Mouse (Mus musculus) cerebellum, postnatal 14 days (tissue): ENCODE measurements around the gene Gm20671.
"Not testable (repeated sequence)": the region's sequence is repeated elsewhere in the genome, so short reads cannot be mapped to it uniquely, and the experiment has no call there.

Experiments used
- DNase-seq, 2 experiments: peaks; one replicate each; pipeline ENCODE4 v3.0.0; 2021; ENCODE audit warnings: mixed read lengths in 2 of 2

The Gm20671 gene

DNA sequence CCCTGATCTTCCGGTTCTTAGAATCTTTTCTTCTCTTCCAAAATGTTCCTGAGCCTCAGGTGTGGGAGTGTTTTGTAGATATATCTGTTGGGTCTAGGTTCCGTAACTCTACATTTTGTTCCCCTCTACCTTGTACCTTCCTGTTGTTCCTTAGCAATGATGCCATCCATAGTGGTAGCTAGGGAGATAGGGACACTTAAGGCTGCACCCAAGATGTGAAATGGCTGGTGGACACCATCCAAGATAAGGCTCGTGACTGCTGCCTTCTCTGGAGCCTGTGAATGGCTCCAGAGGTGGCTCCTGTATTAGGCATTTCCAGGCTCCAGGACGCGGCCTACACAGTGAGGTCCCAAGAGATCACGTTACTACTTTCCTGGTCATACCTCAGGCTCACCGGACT is 98.6 kb downstream of the Gm20671 start:
- DNase-seq, result no peak

- DNase-seq, result not testable (repeated sequence)
Measured at GRCm38 (mm10) chr5:32725397-32725796, 101.5 kb downstream of the Gm20671 start.

DNA sequence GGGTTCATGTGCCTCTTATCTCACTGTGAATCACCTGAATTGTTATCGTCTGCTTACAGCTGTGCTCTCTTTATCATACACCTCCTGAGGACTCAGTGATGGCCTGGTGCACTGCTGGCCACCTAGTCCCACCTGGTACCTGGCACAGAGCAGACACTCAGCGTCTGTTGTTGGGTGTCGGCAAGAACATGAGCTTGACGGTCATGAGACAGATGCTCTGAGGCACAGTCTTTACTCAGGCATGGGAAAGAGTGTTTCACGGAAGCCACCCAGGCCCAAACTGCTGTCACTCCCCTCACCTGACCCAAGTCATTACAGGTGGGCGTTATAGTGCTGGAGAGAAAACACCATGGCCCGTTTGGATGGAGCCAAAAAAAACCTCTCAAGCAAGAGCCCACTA is 102.9 kb downstream of the Gm20671 start:
- DNase-seq, result no peak

DNA sequence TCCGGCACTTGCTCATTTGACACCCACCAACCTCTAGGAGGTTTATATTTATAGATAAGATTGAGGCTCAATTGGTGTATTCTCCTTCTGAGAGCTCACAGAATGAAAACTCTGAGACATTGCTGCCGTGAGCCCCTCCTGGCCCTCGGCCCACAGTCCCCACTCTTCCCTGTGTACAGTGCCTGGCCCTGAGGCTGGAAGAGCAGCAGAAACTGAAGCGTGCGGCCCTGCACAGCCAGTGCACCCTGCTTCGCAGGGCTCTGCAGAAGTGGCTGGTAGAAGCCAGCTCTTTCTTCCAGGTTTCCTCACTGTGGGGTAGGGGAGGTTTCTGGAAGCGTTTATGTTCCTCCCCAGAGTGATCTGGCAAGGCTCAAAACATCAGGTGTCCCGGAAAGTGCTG is 104.2 kb downstream of the Gm20671 start:
- not testable (repeated sequence) for DNase-seq

DNA sequence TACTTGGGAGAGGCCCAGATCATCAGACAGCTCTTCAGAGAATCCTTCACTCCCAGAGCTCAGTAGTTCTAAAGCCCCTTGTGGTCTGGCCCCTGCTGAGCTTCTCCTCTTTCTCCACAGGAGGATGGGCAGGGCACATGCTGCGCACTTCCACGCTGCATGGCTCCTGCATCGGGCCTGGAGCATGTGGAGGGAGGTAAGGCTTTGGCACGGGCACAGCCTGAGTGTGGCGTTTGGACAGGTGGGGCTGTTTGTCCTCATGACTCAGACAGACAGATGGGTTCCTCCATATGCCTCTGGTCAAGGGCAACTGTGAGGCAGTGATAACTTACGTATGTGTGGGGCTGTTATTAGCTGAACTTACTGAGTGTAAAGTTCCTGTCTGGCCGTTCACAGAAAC is 104.6 kb downstream of the Gm20671 start:
- no peak for DNase-seq

DNA sequence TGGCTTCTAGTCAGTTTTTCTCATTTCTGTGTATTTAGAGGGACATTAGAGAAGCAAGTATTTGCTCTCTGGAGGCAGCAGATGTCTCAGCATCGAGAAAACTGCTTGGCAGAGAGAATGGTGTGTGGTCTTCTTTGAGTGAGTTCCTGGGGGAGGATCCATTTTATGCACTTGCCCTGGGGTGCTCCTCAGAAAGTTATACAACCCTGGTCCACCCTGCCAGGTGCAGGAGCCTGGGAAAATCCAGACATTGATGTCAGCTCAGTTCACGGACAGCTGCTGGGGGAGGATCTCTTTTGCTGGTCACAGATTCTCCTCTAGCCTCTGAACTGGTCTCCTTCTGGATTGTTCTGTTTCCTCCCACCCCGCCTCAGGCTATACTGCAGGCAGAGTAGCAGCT is 105.6 kb downstream of the Gm20671 start:
- no peak for DNase-seq

DNA sequence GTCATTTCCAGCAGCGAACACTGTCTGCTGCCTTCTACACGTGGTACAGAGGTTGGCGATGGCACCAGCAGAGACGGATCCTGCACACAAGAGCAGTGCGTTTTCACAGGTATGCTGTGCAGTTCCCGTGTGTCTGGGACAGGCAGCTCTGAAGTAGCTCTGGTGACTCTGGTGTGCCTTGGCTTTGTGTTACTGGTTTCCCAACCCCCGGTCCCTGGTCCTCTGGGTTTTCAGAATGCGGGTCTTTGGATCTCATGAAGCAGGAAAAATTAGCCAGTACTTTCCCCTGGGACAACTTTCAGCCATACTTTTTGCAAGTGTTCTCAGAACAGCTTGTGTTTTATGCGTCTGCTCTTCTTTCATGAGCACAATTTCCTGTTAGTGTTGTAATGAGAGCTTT is 106.5 kb downstream of the Gm20671 start:
- DNase-seq, result no peak

DNA sequence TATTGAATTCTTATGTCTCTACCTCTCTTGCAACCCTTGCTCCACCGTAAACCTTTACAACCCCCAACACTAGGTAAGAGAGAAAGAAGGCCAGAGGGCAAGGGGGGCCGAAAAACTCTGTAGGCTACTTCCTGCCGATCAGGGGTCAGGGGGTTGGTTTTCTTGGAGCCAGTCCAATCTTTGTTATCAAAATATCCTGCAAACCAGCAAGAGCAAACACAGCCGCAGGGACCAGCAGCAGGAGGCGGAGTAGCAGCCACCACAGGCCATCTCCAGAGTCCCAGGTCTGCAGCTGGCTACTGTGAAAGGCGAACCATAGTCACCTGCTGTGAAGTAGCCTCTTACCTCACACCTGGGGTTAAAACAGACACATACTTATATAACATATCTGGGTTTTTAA is 108.0 kb downstream of the Gm20671 start:
- no peak for DNase-seq

- no peak for DNase-seq
Measured at GRCm38 (mm10) chr5:32717726-32718125, 109.2 kb downstream of the Gm20671 start.

DNA sequence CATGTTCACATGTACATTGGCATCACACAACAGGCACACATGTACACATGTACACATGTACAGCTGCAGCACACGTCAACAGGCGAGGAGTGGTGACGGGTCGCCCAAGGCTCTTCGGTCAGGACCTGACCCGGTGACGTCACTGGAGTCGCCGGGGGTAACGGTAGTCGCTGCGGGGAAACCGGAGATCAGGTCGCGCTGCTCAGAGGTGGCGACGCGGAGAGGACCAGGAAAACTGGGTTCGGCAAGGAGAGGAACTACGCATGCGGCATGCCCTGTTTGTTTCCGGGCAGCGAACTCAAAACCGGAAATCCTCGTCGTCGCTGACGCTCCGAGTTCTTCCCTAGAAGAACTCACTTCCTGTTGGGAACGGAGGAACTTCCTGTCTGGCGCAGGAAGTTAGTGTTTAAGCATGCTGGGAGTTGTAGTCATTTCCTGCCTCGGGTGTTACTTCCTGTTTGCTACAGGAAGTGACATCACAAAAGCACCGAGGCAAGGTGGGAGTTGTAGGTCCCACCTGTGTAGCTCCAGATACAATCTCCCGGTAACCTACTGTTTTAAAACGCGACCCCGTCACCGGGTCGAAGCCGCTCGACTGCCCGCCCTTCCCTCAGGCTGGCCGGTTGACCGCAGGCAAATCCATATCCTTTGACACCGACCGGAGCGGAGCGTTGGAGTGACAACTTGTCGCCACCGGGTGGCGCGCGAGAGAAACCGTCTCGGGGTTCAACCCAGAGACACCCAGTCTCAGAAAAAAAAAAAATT is 113.0 kb downstream of the Gm20671 start:
- DNase-seq, result peak; percentile 93 to 94

GRCm38 (mm10) chr5:32713042-32713702 is 113.7 kb downstream of the Gm20671 start:
- peak in 1 of 2 experiments; percentile 17 for DNase-seq

DNA sequence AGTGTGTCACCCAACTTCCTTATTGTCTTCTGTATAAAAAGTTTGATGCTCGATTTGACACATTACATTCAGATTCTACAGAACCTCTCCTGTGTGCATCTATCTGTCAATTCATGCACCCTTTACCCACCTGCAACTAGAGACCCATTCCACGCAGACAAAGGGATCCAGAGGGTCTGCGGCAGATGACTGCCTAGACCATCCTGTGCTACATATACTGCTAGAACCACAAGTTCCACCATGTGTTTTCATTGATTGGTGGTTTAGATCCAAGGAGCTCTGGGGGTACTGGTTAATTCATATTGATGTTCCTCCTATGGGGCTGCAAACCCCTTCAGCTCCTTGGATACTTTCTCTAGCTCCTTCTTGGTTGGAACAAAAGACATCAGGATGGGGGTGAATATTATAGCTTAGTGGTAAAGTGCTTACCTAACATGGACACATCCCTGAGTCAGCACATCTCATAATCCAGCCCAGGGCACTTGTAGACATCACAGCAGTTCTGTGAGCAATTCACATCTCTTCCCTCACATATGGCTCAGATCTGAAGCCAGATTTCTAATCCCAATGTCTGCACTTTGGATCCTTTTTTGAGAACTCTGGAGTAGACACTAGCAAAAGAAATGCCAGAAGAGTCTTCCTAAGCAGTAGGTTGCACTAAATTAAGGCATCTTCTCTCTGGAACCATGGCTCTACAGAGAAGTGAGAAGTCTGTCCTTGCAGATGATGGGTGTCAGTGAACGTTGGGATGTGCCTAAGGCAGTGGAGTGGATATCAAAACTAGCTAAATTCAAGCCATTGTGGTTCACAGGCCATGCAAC is 114.5 kb downstream of the Gm20671 start:
- no peak for DNase-seq

GRCm38 (mm10) chr5:32711485-32711884 is 115.4 kb downstream of the Gm20671 start:
- DNase-seq, result no peak

- DNase-seq, result no peak
Measured at GRCm38 (mm10) chr5:32706226-32706780, 120.6 kb downstream of the Gm20671 start.

GRCm38 (mm10) chr5:32697208-32697867 is 129.6 kb downstream of the Gm20671 start:
- DNase-seq, result no peak

GRCm38 (mm10) chr5:32693411-32693810 is 133.5 kb downstream of the Gm20671 start:
- DNase-seq, result no peak
